Mouse (Mus musculus) small intestine, adult 2 months (tissue): Measurements from ENCODE around the gene Stard10.

ENCODE experiments used
- CTCF ChIP-seq: fragments of 200-500 bp; IDR thresholded peaks from 2 replicates; pipeline ENCODE4 v1.5.1; 2012; ENCODE audit warnings: low read depth, mild to moderate bottlenecking, control low read depth, inconsistent platforms, low read length, moderate library complexity, mixed read lengths; ENCODE audit not compliant: insufficient replicate concordance, insufficient read length; ENCODE audit errors: extremely low read depth
- POLR2A ChIP-seq: fragments of 200-500 bp; IDR thresholded peaks from 2 replicates; pipeline ENCODE4 v1.6.1; 2012; ENCODE audit warnings: low read depth, mild to moderate bottlenecking, control low read depth, inconsistent platforms, low read length, moderate library complexity

GRCm38 (mm10) chr7:101361767-101362166, 44.9 kb downstream of the Stard10 start:
- TF ChIP-seq CTCF (no peak), POLR2A (no peak)
